Mouse (Mus musculus) ZHBTc4 (cell line): ENCODE data around the gene Hmga1b.
"Not testable (repeated sequence)": the region's sequence is repeated elsewhere in the genome, so short reads cannot be mapped to it uniquely, and the experiment has no call there.

Experiments
- DNase-seq: peaks from one replicate; pipeline ENCODE4 v3.0.0-alpha.2; 2011; ENCODE audit warnings: low read depth, low spot score

Hmga1b gene

DNA sequence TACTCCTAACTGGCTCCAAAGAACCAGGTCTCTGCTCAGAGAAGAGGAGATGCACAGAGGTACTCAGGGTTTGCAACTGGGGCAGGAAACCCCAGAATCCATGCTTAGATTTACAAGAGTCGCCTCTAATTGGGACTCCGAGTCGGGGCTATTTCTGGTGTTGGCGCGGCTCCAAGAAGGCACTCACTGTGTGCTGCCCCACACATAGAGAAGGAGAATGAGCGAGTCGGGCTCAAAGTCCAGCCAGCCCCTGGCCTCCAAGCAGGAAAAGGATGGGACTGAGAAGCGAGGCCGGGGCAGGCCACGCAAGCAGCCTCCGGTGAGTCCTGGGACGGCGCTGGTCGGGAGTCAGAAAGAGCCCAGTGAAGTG lies at the start of gene Hmga1b:
Gene Hmga1b, plus strand, starts transcription at position 123 of the 370 bp plus-strand sequence.
- DNase-seq: not testable (repeated sequence)

- DNase-seq: peak; percentile 99
Observed at GRCm38 (mm10) chr11:120713580-120714518, 48.7 kb upstream of the Hmga1b start, which contains the start of the genes Cenpx and Lrrc45. Cenpx (minus strand) TSS chr11:120713738. Lrrc45 (plus strand) TSS chr11:120713925.

GRCm38 (mm10) chr11:120714546-120714945 lies 48.0 kb upstream of the Hmga1b start:
- DNase-seq: no peak

GRCm38 (mm10) chr11:120715131-120715530 lies 47.5 kb upstream of the Hmga1b start:
- no peak for DNase-seq

DNA sequence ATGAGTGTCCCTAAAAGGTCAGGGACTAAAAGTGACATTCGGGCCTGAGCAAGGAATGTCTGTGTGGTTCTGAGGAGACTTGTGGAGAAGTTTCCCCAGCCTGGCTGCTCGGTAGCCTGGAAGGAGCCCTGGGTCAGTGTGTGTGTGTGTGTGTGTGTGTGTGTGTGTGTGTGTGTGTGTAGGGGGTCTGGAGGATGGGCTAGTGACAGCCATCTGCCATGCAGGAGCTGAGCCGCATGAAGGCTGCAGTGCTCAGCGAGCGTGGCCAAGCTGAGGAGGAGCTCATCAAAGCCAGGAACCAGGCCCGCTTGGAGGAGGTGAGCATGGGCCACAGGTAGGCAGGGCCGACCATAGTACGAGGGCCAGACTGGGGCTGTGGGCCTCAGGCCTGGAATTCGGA lies 43.4 kb upstream of the Hmga1b start:
- no peak for DNase-seq

DNA sequence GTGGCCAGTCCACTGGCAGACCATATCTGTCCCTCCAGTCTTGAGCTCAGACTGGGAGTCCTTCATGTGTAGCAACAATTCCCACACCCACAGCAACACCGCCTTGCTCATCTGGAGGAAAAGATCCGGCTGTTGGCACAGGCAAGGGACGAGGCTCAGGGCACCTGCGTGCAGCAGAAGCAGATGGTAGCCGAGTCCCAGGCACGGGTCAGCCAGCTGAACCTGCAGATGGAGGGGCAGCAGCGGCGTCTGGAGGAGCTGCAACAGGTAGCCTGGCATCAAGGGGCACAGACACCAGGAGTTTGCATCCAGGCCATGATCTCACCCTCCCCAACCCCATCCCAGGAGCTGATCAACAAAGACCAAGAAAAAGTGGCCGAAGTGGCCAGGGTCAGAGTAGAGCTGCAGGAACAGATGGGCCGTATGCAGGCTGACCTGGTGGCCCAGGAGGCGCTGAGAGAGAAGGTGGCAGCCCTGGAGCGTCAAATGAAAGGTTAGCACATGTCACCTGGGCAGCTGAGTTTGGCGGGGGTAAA lies 42.7 kb upstream of the Hmga1b start:
- DNase-seq: no peak

- peak; percentile 95 for DNase-seq
Observed at GRCm38 (mm10) chr11:120720450-120720849, 42.1 kb upstream of the Hmga1b start.

GRCm38 (mm10) chr11:120721124-120722066 lies 41.2 kb upstream of the Hmga1b start, which contains the start of gene Rac3:
Rac3 (plus strand) TSS chr11:120721470.
- DNase-seq: peak; percentile 79

DNA sequence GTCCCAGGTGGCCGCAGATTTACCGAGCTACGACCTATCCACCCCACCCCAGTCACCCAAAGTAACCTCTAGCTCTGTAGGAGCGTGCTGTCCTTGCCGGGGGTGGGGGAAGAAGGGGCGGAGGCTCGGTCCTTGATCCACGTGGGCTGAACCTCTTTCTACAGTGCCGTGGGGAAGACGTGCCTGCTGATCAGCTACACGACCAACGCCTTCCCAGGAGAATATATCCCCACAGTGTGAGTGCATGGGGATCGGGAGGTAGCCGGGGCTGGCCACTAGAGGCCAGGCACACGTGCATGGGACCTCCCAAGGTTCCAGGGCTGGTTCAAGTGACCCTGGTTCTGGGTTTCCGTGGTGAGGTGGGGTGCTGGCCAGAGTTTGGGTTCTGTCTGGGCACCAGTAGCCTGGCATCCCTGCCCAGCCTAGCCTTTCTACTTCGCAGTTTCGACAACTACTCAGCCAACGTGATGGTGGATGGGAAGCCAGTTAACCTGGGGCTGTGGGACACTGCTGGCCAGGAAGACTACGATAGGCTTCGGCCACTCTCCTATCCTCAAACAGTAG lies 40.4 kb upstream of the Hmga1b start:
- DNase-seq: no peak

GRCm38 (mm10) chr11:120722761-120723382 lies 39.7 kb upstream of the Hmga1b start:
- no peak for DNase-seq

DNA sequence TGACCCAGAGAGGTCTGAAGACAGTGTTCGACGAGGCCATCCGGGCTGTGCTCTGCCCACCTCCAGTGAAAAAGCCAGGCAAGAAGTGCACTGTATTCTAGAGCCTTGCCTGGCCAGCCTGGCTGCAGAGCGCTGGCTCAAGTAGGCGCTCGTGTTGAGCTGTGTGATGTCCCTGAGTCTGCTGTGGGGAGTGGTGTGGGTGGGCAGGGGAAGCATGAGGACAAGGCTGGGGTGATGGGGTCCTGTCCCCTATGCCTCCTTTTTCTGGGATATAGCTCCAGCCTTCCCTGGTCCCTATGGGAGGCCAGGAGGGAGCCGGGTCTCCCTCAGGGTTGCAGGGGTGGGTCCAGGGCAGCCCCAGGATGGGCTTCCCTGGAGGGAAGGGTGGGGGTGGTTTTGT lies 39.1 kb upstream of the Hmga1b start:
- DNase-seq: no peak

DNA sequence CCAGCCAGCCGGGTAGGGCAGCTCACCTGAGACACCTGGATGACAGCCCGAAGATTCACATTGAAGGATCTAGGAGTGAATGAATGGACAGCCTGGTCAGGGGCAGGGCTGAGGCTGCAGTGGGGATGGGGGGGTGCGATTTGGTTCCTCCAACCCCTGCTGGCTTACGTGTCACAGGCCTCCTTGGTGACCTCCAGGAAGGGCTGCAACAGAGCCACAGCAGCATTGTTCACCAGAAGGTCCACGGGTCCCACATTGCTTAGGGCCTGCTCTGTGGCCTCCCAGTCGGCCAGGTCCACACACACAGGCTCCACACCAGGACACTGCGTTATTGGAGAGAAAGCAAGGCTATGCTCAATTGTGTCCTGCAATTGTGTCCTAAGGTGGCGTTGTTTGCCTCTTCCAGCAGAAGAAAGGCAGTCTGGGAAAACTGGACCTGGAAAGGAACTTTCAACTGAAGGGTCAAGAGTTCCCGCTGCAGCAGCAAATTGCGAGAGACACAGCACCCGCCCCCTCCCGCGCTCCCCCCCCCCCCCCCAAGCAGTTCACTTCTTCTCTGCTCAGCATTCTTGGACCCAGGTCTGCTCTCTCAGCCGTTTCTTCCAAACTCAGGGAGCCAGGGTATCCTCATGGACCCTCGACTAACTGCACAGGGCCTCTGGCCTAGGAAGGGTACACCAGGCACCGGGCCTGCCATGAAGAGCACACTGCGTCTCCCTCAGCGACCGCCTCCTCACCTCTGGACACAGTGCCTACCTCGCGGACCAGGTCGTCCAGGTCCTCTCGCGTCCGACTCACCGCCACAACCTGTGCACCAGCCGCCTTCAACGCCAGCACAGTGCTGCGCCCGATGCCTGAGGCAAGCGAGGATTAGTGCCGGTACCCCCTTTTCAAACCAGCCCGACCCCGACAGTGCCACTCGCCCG lies 36.1 kb upstream of the Hmga1b start:
- DNase-seq: peak; percentile 36

GRCm38 (mm10) chr11:120727169-120727527 lies 35.4 kb upstream of the Hmga1b start, which contains the start of gene Dcxr:
Dcxr (minus strand) TSS chr11:120727281.
- DNase-seq: peak; percentile 84

DNA sequence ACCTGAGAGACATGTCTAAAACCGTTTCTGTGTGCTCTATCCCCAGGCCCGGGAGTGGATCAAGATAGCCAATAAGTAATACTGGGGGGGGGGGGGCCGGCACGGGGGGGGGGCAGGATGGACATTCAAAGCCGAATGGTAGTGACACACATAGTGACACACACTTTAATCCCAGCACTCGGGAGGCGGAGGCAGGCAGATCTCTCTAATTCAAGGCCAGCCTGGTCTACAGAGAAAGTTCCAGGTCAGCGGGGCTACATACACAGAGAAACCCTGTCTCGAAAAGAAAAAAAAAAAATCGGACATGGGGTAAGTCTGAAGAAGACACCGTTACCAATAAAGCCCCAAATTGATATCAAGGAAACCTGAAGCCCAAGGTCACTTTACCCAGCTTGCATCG lies 35.0 kb upstream of the Hmga1b start:
- DNase-seq: no peak

- DNase-seq: no peak
Observed at GRCm38 (mm10) chr11:120728530-120729240, 33.9 kb upstream of the Hmga1b start.

GRCm38 (mm10) chr11:120729432-120730050 lies 33.1 kb upstream of the Hmga1b start:
- peak; percentile 88 for DNase-seq

- no peak for DNase-seq
Observed at GRCm38 (mm10) chr11:120730331-120730870, 32.2 kb upstream of the Hmga1b start.

DNA sequence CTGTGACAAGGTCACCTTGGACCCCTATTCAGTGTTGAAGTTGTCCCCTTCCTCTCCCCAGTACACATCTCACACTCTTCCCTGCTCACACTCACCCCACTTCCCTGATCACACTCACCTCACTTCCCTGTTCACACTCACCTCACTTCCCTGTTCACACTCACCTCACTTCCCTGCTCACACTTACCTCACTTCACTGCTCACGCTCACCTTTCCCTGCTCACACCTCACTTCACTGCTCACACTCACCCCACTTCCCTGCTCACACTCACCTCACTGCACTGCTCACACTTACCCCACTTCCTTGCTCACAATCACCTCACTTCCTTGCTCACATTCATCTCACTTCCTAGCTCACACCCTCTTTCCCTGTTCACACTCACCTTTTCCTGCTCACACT lies 31.2 kb upstream of the Hmga1b start:
- DNase-seq: no peak
